Mouse (Mus musculus) heart, adult 2 months (tissue): ENCODE measurements at regions not wholly inside any gene's neighbourhood (a gene's known extent, or its start where the extent isn't known, plus 50 kb on each side); places are given as distances from the start of the nearest gene placed in this dataset.

Experiments used
- DNase-seq, 2 experiments: peaks; one replicate each; pipeline ENCODE4 v3.0.0; 2021
- H3K27ac ChIP-seq: fragments of 200-600 bp; 2 replicates; pipeline ENCODE4 v1.8.1; 2022
- H3K27me3 ChIP-seq: fragments of 200-500 bp; 2 replicates; pipeline ENCODE4 v1.6.1; 2012; ENCODE audit warnings: mild to moderate bottlenecking, low read length, inconsistent platforms, mixed read lengths; ENCODE audit not compliant: control insufficient read depth, insufficient read depth
- H3K36me3 ChIP-seq: fragments of 200-500 bp; 2 replicates; pipeline ENCODE4 v1.6.1; 2012; ENCODE audit warnings: low read length, inconsistent platforms; ENCODE audit not compliant: control insufficient read depth, insufficient read depth
- H3K4me1 ChIP-seq: fragments of 200-500 bp; 2 replicates; pipeline ENCODE4 v1.6.1; 2011; ENCODE audit warnings: low read length; ENCODE audit not compliant: control insufficient read depth, insufficient read depth
- H3K4me3 ChIP-seq: fragments of 200-600 bp; 2 replicates; pipeline ENCODE4 v1.8.1; 2022
- H3K79me2 ChIP-seq: fragments of 200-500 bp; replicated peaks from 2 replicates; pipeline ENCODE4 v1.6.1; 2012; ENCODE audit warnings: mild to moderate bottlenecking, inconsistent platforms, low read length, moderate library complexity, mixed read lengths; ENCODE audit not compliant: control insufficient read depth, insufficient read depth
- H3K9ac ChIP-seq: fragments of 200-500 bp; 2 replicates; pipeline ENCODE4 v1.6.1; 2012; ENCODE audit warnings: low read depth, mild to moderate bottlenecking, control low read depth, inconsistent platforms, low read length, mixed read lengths
- CTCF ChIP-seq: fragments of 200-600 bp; IDR thresholded peaks from 2 replicates; pipeline ENCODE4 v1.8.1; 2022; ENCODE audit warnings: antibody characterized with exemption, mild to moderate bottlenecking, moderate library complexity
- EP300 ChIP-seq: fragments of 200-500 bp; IDR thresholded peaks from 2 replicates; pipeline ENCODE4 v1.6.1; 2011; ENCODE audit warnings: low read depth, low read length, control low read depth; ENCODE audit not compliant: insufficient read depth
- POLR2A ChIP-seq: fragments of 200-500 bp; IDR thresholded peaks from 2 replicates; pipeline ENCODE4 v1.6.1; 2011; ENCODE audit warnings: mild to moderate bottlenecking, low read depth, low read length, control low read depth; ENCODE audit not compliant: insufficient read depth
- WGBS: fragments of 180-500 bp; shearing (Covaris S2); methylation state at CpG from one replicate; pipeline ENCODE4 v1.1.7; 2018; 5-methylcytosine and 5-hydroxymethylcytosine counted together
- intact Hi-C: fragments of 180-260 bp; cut with DNase I; formaldehyde crosslinking; loops from one replicate; pipeline ENCODE4 v1.15.1; 2025

DNA sequence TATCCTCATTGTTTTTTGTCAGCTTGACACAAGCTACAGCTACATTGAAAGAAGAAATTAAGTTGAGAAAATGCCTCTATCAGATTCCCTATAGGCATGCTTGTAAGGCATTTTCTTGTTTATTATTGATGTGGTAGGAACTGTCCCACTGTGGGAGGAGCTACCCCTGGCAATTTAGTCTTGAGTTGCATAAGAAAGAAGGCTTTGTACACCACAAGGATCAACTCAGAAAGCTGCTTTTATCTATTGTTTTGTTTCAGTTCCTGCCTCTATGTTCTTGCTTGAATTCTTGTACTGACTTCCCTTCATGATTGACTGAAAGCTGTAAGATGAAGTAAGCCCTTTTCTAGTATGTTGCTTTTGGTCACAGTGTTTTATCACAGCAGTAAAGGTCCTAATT, 271.8 kb upstream of the Fat3 start:
- H3K27me3 ChIP-seq = no peaks in the 10 kb centered on the region
- intact Hi-C loops = no loop called here
- no peak for DNase-seq
- no peaks in the 10 kb centered on the region for H3K4me1 ChIP-seq
- no peak overlapping the region for H3K9ac ChIP-seq
- H3K27ac ChIP-seq = no peak overlapping the region
- H3K36me3 ChIP-seq = no peaks in the 10 kb centered on the region
- H3K79me2 ChIP-seq = no peaks in the 10 kb centered on the region
- no peak overlapping the region for H3K4me3 ChIP-seq
- TF ChIP-seq EP300 (no peak), POLR2A (no peak), CTCF (no peak)

DNA sequence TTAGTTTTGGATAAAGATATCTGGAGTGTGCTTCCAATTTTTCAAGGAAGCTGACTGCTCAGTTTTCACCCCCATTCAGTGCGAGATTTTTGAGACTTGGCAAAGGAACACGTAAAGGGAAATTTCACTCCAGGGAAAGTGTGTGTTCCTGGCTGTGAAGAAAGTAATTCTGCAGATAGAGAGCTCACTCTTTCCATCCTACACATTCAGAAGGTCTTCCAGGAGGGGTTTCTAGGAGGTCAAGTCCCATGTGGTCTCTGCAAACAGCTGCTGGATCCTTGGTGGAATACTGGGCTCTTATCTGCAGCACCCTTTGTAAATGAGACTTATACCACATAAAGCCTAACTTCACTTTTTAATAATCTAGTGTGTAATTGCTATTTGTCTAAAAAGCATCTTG, 226.6 kb upstream of the Fat3 start:
- no peak for DNase-seq
- no peaks in the 10 kb centered on the region for H3K27me3 ChIP-seq
- H3K27ac ChIP-seq = no peak overlapping the region
- TF ChIP-seq POLR2A (no peak), CTCF (no peak), EP300 (no peak)
- 59% methylated on average over 2 of the region's 2 CpGs for WGBS
- H3K79me2 ChIP-seq = no peaks in the 10 kb centered on the region
- H3K9ac ChIP-seq = no peak overlapping the region
- no peaks in the 10 kb centered on the region for H3K4me1 ChIP-seq
- H3K4me3 ChIP-seq = no peak overlapping the region
- H3K36me3 ChIP-seq = no peaks in the 10 kb centered on the region
- intact Hi-C loops = no loop called here

DNA sequence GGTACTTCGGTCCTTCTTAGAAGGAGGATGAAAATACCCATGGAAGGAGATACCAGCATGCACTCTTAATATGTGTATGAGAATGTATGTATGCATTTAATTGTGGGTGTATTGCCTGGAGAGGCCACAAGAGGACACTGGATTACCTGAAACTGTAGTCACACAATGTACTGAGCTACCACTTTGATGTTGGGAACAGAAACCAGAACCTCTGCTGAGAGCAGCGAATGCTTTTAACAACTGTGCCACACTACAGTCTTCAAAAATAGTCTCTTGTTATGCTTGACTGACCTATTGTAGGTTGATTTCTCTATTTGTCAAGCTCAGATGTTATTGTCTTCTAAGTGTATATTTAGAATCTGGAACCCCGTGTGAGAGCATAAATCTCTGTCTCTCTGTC, 201.3 kb upstream of the Fat3 start:
- intact Hi-C loops = no loop called here
- Histone ChIP-seq H3K27ac (no peak overlapping the region), H3K27me3 (no peaks in the 10 kb centered on the region), H3K9ac (no peak overlapping the region), H3K36me3 (no peaks in the 10 kb centered on the region), H3K79me2 (no peaks in the 10 kb centered on the region), H3K4me1 (no peaks in the 10 kb centered on the region), H3K4me3 (no peak overlapping the region)
- no peak for DNase-seq
- TF ChIP-seq POLR2A (no peak), EP300 (no peak), CTCF (no peak)
- WGBS = 83% methylated on average over 3 of the region's 3 CpGs

DNA sequence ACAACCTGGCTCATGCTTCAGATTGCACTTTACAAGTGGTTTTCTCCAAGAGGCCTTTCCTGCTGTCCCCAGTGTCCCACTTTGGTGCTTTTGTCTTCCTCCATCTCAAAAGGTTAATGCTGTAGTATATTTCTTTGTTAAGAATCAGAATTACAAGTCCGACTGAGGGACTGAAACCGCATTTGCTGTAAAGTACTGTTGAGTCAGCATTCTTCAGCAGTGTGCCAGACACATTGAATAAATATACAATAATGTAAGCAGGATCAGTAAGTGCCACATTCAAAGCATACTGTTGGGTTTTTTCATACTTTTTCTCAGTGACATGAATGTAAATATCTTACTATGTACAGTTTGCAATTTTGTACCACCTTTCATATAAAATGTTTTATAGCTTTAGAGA, 160.4 kb upstream of the Fat3 start:
- WGBS = 83% methylated on average over 2 of the region's 2 CpGs
- TF ChIP-seq POLR2A (no peak), EP300 (no peak), CTCF (no peak)
- no peak overlapping the region for H3K27ac ChIP-seq
- intact Hi-C loops = no loop called here
- H3K27me3 ChIP-seq = no peaks in the 10 kb centered on the region
- no peak for DNase-seq
- H3K4me1 ChIP-seq = no peaks in the 10 kb centered on the region
- H3K36me3 ChIP-seq = no peaks in the 10 kb centered on the region
- no peak overlapping the region for H3K9ac ChIP-seq
- H3K79me2 ChIP-seq = no peaks in the 10 kb centered on the region
- no peak overlapping the region for H3K4me3 ChIP-seq

DNA sequence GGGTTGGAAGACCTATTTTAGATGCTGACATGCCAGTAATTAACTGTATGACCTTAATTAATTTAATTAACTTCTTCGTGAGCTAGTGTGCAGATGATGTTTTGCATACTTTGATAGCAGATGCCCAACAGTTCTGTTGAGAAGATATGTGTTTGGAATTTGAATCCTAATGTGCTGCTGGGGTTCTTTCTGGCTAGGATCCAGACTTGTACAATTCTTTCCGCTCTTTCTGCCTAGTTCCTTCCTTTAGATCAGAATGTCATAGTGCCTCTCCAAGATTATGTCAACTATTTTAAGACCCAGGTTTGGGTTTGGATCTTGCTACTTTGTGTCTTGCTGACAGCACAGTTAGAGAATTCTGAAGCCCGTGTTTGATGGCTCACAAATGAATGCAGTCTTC, 159.9 kb upstream of the Fat3 start:
- no peak for DNase-seq
- Histone ChIP-seq H3K9ac (no peak overlapping the region), H3K4me1 (no peaks in the 10 kb centered on the region), H3K27ac (no peak overlapping the region), H3K79me2 (no peaks in the 10 kb centered on the region), H3K4me3 (no peak overlapping the region), H3K36me3 (no peaks in the 10 kb centered on the region), H3K27me3 (no peaks in the 10 kb centered on the region)
- WGBS = 32% methylated on average over 3 of the region's 3 CpGs
- intact Hi-C loops = no loop called here
- no peak for TF ChIP-seq POLR2A
- no peak for TF ChIP-seq CTCF
- TF ChIP-seq EP300 = no peak
